Mouse (Mus musculus): Measurements from ENCODE around the gene Gm13199. TPM values are rescaled to one million over a fixed set of nuclear protein-coding genes. Genes with fewer than 3 reads are reported as not detected.

The Gm13199 gene
- 1 to 10 TPM; 1.7 to 2.3 (median 1.8) TPM for polyA plus RNA-seq (2017; shearing (Covaris generic))

DNA sequence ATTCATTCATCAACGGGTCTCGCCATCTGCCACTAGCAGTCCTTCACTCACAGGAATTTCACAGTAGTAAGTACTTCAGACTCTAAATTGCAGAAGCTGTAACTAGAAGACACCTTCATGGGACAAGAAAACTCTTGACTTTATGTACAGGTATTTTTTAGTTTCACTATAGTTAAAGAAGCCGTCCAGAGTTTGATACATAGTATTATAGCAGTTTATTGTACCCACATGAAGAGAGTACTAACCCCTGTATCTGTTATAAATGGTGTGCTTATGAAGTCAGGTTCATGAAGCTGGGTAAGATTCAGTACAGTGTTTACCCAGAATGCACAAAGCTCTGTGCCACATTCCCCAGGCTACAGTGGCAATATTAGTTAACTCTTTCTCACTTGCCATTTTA, at the start of gene Gm13199:
Gm13199 (minus strand) TSS at position 101 of the 400 bp plus-strand sequence.
- ATAC-seq: no peak

DNA sequence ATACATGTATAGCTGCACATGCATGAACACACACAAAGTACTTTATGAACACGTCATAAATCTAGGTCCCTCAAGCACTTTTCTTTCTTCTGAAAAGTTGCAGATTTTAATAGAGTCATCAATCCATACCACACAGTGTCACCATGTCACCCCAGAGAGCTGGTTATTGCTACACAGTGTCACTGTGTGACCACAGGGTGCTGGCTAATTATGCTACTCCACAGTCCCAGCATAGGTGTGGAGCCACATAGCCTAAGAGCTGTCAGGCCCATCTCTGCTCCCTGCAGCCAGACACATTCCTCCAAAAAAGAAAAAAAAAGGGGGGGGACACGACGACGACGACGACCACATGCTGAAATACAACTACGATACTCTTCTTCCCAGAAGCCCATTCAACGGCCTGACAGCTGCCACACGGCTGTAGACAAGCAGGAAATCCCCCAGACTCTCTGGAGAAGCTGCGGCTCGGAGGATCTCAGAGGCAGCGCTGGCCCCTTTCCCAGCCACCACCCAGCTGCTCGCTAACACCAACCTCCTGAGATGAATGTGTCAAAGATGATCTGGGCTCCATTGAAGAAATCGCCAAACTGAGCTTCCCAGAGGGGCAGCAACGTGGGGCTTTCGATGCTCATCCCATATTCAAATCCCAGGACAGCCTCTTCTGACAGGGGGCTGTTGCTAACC, 48.7 kb upstream of the Gm13199 start:
- ATAC-seq: no peak

DNA sequence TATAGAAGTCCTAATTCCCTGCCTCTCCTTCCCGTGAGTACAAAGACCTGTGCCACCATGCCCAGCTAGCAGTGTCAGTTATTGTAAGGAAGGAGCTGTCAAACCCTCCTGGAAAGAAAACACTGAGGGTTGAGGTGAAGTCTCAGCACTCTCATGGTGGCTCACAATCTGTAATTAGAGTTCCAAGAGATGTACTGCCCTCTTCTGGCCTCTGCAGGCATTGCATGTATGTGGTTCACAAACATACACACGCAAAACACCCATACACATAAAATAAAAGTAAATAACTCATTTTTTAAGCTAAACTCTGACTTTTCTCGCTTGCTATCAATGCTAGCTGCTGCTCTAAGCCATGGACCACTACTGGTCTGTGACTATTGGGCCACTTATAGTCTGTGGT, 43.9 kb upstream of the Gm13199 start:
- ATAC-seq: peak; percentile 52

DNA sequence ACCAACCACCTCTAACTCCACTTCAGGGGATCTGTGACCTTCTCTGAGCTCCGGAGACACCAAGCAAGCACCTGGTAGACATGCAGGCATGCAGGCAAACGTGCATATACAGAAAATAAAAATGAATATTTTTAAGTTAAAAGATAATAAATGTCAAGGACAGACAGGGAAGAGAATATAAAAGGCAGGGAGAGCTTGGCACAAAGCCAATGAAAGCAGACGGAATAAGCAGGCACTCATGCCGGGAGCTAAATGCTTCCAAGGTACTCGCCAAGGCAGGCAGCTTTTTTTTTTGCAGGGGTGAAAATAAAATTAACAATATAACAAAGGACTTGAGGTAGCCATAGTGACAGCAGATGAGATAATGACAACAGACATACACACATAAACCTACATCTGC, 43.4 kb upstream of the Gm13199 start:
- ATAC-seq: no peak

DNA sequence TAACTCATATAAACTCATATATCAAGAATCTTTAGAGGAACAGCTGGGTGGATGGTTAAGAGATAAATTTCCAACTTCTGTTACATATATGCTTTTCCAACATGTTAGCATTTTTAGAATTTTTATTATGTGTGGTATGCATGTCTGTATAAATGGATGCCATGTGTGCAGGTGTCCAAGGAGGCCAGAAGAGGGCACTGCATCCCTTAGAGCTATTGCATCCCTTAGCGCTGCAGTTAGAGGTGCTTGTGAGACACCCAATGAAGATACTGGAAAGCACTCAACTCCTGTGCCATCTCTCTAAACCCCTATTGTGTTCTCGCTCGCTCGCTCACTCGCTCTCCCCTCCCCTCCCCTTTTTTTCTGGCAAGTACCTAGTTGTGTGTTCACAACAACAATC, 37.4 kb upstream of the Gm13199 start:
- ATAC-seq: no peak

DNA sequence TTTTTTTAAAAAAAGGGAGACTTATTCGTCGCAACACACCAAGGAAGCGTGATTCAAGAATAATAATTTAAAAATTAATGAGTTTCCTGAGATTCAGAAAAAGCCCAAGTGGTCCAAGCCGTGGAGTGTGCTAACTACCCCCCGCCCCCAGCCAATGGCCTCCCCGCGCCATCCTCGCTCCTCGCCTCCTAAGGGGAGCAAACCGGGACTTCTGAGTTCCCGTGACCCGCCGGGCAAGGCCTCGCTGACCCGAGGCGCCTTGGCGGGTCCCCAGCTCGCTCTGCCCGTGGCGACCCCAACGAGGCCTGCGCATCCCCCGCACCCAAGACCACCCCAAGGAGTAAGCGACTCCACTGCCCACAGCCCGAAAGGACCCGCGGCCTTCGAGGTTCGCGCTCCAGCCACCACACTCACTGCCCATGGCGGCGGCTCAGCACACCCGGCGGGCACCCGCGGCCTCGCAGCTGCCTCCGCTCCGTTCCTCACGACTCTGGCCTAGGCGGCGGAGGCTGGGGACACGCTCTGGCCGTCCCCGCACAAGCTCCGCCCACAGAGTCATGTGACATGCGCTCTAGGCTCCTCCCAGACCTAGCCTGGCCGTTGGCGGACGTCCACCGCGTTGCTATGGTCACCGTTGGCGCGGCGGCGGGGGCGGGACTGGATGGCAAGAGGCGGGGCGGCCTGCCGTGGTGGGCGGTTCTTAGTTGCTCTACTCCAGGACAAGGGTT, 32.3 kb upstream of the Gm13199 start, which contains the start of gene Sec61a2:
Sec61a2 (minus strand) TSS at position 590 of the 728 bp plus-strand sequence.
- peak; percentile 97 for ATAC-seq

DNA sequence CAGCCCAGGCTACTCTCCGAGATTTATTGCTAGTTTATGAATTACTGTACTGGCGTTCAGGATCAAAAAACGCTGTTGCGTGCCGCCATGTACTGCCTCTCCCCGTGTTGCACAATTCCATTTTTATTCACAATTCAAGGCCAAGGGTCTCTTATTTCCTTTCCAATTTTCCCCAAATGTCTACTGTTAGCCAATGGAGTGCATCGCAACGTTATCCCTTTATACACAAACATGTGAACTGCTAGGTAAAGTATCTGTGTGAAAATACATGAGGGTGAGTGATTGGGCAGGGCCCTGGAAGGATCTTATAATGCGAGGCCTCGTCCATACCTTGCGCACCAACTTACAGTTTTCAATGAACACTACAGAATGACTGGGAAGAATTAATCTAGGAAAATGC, 31.6 kb upstream of the Gm13199 start:
- ATAC-seq: no peak

DNA sequence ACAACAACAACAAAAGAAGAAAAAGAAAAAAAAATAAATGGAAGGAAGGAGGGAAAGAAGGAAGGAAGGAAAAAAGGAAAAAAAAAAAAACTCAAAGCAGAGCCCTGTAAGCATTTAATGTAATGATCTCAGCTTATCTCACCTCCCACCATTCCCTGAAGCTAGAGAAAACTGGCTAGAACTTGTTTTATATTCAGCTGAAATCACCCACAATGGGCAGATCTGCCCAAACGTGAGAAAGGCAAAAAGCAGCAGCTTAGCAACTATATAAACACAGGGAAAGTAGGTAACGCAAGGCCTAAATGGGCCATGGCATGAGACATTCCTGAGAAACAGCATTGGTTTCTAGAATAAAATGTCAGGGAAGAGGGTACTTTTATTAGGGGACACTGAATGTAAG, 26.7 kb upstream of the Gm13199 start:
- no peak for ATAC-seq

DNA sequence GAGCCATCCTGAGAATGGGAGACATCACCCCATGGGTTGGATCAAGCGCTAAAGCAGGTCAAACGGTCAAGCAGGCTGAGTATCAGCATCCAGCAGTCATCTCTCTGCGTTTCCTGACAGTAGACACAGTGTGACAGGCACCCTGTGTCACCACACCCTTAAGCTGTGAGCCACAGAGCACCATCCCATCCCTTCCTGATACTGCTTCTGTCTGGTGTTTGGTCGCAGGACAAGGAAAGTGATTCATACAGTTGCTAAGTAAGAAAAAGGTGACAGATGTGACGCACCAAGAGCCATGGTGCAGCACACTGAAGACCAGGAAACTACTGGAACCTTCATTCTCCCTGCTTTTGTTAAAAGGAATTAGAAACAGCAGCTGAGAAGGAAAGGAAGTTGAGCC, 26.1 kb upstream of the Gm13199 start:
- no peak for ATAC-seq

DNA sequence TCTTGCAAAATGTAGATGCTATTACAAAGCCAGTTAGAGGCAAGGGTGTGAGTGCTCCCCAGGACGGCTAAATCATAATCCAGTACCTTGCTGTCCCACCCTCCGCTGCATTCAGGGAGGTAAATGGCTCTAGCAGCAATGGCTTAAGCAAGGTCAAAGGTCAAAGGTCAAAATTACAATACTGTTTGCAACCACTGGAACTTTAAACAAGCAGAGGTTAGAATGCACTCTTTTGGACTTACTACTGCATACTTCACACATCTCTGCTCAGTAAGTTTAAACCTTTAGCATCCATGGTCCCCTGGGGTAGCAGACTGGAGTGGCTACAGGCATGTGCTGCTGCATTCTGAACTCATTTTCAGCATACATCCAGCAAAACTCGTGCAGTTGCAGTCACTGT, 14.7 kb upstream of the Gm13199 start:
- ATAC-seq: no peak

DNA sequence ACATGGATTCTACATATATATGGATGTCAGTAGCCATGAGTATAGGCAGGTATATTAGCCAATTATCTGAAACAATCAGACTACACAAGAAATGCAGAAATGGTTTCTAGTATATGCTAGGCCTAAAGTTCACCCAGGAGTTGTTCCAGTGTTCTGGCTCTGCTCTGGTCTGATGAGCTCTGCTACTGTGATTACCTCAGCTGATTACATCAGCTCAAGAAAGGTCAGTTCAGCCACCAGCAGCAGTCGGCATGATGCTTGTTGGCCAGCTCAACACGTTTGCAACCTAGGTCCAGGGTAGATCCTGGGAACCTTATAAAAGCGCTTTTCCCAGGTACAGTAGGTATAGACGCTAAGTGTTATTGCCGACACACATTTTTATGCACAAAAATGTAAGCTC, 7.0 kb upstream of the Gm13199 start:
- no peak for ATAC-seq

DNA sequence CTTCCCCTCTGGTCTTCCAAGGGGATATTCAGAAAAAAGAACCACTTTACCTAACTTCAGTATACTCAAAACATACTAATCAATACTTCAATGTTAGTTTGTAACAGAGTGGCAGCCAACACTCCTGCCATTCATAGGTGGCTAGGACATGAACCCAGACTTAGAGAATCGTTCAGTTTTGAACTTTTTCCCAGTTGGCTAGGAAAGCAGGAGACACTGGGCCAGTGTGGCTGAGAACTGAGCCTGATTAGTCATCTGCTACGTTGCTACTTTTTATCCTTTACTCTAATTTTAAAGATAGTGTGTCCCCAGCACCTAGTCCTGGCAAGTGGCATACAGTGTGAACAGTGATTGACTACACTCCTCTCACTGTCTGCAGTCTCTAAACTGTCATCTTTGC, 4.9 kb upstream of the Gm13199 start:
- no peak for ATAC-seq

DNA sequence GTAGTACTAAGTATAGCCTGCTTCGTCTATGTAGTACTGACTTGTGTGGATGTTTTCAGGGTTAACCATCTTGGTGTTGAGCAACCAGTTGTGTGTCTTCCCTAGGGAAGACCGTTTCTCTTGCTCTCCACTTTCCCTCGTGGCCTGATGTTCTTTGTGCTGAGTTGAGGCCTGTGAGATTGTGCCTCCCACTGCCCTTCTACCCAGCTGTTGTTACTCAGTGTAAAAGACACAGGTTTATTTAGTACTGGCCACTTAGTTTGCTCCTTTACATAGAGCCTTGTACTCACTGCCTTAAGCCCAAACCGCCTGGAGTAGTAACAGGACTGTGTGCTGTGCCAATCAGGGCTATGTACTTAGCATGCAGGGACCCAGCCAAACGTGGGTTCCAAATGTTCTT, 10.9 kb downstream of the Gm13199 start:
- ATAC-seq: no peak

DNA sequence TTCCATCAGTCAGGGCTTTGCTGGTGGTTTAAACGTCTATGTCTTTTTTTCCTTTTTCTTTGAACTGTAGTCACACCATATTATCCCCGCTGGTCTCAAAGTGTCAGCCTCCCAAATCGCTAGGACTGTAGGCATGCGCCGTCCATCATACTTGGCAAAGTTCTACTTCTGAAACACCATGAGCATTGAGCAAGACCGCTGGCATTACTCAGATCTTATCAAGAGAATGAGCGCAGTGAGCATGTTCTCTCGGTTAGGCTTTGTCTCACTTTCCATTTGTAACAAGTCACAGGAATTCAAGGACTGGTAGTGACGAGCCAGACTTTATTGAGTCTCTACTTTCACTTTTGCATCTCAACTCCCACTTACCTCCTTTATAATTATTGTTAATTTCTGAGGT, 11.6 kb downstream of the Gm13199 start:
- no peak for ATAC-seq

DNA sequence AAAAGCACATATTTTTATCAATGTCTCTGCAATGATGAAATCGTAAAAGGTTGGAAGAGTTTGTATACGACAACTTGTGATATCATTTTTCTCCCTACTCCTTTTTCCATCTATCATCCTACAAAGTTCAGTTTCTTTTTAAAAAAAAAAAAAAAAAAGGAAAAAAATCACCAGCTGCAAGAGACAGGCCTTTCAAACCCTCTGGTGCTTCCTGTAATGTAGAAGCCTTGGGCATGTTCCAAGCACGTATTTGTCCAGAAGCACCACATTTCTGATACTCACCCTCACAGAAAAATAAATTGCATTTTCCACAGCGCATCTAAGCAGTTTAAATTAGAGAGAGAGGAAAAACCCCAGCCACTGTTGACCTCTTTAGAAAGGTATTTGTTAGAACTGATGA, 16.9 kb downstream of the Gm13199 start:
- no peak for ATAC-seq

DNA sequence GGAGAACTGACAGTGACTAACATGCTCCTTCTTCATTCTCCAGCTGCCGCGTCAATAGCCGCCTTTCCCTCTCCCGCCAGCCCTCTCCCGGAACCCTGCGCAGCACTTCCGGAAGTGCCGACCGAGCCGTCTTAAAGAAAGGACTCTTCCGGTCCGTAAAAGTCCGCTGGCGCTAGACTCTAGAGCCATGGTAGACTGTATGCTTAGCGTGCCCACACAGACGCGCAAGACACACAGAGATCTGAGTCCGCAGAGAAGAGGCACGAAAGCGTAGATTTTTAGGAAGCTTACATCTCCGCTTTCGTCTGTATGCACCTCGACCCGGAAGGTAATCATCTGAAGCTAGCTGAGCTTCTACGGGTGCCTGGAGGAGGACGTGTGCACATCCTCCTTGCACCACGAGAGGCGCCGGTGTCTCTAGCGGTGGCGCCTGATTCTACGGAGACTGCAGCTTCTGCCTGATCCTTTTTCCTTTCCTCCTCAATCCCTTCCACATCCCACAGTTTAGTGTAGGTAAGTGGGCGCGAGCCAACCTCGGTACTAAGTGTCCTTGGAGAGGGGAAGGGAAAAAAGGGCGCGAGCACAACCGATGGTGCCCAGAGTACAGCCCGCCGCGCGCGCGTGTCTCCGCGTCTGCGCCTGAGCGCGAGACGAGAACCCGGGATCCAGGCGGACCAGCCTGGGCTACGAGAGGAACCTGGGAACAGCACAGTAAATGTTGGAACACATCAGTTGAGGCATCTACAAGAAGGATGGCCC, 17.7 kb downstream of the Gm13199 start, which contains the start of the genes Nudt5 and Cdc123:
Nudt5 (plus strand) TSS at position 147 of the 759 bp plus-strand sequence.
Cdc123 (minus strand) TSS at position 292 of the 759 bp plus-strand sequence.
- peak; percentile 94 for ATAC-seq

DNA sequence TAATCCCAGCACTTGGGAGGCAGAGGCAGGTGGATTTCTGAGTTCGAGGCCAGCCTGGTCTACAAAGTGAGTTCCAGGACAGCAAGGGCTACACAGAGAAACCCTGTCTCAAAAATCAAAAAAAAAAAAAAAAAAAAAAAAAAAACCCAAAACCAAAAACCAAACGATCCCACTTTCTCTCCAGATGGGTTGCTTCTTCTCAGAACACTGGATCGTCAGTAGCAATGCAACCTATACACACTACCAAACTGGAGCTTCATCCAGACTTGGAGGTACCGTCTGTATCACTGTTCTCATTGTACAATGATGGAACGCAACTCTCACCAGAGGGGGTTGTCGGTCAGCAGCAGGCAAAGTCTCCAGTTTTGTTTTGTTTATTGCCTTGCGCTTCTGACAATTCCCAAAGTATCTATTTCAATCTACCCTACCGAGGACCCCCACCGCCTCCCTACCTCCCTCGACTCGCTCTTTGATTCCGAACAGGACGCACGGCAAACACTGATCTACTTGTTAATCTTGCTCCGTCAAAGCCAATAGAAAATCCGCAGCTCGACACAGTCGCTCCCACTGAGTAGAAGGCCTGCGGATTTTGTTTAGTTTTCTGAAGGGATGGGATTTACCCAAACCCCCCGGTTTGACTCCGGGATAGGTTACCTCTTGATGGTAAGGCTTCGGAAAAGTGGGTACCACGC, 18.4 kb downstream of the Gm13199 start:
- ATAC-seq: peak; percentile 22

DNA sequence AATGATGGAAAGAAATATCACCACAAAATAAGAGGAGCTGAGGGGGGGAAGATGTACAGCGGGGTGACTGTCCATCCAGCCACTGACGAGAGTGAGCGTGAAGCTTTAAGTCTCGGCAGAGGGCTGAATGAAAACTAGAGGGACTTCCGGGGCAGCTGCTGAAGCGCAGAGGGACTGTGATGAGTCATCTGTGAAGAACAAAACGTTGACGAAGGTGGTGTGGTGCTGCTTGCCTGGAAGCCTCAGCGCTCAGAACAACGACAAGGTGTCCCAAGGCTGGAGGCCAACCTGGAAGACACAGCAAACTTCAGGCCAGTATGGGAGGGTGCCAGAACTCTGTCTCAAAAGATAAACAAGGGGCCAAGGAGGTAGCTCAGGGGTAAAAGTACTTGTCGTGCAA, 21.9 kb downstream of the Gm13199 start:
- ATAC-seq: no peak

DNA sequence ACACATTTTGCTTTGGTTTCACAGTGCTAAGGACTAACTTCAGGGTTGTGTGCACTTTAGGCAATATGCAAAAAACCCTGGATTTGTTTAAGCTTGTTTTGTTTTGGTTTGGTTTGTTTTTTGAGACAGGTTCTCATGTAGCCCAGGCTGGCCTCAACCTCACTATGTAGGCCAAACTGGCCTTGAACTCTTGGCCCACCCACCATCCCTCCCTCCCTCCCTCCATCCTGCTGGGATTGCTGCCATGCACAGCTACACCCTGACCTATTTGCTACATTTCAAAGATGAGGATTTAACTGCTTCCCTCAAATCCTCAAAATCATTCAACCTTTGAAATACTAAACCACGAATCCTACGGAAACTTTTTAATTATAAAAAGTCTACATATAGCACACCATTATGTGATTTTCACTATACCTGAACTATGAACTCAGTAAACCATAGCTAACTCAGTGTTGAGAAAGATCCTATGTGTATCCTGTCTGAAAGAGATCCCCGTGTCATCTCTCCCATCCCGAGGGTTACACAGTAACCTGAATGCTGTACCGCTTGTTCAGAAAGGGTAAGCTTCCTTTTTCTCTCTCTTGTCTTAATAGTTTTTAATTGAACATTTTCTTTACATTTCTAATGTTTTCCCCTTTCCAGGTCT, 37.3 kb downstream of the Gm13199 start:
- no peak for ATAC-seq

DNA sequence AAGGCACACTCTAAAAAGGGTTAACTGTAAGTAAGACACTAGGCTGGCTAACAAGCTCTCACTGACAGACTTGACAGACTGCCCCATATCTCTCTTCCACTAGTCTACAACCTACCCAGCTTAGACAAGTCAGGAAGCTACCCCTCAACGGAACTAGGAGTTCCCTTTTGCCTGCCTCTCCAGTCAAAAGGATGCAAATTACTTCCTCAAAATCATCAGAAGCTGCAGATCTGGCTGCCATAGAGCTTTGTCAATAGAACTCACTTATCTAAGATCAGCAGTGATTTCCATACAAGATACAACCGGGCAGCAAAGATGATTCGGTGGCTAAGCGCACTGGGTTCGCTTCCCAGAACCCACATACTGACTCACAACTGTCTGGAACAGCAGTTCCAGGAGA, 38.0 kb downstream of the Gm13199 start:
- no peak for ATAC-seq

DNA sequence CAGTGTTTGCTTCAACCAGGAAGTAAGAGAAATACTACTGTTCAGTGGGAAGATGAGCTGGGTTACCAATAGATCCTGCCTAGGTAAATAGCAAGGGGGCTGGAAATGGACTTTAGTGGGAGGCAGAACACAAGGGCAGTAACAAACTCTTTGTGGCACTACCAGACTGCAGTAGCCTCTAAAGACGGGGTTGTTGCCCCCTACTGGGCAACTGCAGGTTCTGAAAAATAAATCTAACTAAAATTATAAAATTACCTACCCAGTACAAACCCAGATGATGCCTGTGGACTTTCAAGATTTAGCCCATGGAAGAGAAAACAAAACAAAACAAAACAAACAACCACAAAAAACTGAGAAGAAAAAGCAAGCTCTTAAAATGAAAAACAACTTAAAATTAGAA, 38.5 kb downstream of the Gm13199 start:
- no peak for ATAC-seq

DNA sequence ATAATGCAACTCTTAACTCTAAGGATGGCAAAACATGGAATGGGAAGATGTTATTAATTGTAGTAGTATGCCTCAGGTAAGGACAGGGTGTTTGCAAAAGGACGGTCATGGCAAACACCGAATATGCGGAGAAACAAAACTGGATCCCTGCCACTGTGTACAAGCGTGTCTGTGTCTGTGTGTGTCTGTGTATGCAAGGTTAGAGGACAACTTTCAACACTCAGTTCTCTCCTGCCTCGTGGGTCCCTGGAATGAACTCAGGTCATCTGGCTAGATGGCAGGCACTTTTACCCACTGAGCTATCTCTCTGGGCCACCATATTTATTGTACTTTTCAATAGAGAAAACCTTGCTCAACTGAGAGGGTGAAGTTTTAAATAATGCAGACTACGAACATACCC, 40.3 kb downstream of the Gm13199 start:
- ATAC-seq: no peak

Measured in inflammation-experienced regulatory T-cells, adult 6 months (primary cell).